Mouse (Mus musculus) T-helper 1 cell (primary cell): ENCODE results near the gene Vmn1r168.
"Not testable (repeated sequence)": the region's sequence is repeated elsewhere in the genome, so short reads cannot be mapped to it uniquely, and the experiment has no call there.

Experiments
- in situ Hi-C: fragments of 300-600 bp; cut with MboI, MseI; formaldehyde crosslinking; loops from one replicate; pipeline ENCODE4 v1.15.1; 2025; ENCODE audit warnings: high pct_unique_total_duplicates

Gene Vmn1r168

GRCm38 (mm10) chr7:23539432-23539831 lies at the start of gene Vmn1r168:
Vmn1r168 (plus strand) TSS chr7:23539732.
- in situ Hi-C loops: not testable (repeated sequence)

GRCm38 (mm10) chr7:23507106-23507505 lies 32.4 kb upstream of the Vmn1r168 start, which contains the start of gene Vmn1r167:
Vmn1r167 (minus strand) TSS chr7:23507206.
- in situ Hi-C loops: not testable (repeated sequence)

- in situ Hi-C loops: loop anchor here (5.0 kb wide), 1 partner anchor 262 kb away; the partner anchor contains the start of gene Vmn1r176
Observed at GRCm38 (mm10) chr7:23575226-23575625, 35.7 kb downstream of the Vmn1r168 start, which contains the start of gene Vmn1r169. Vmn1r169 (plus strand) TSS chr7:23575526.
